Mouse (Mus musculus): ENCODE data around the gene Serpina10. TPM values are rescaled to one million over a fixed set of nuclear protein-coding genes. Genes with fewer than 3 reads are reported as not detected.
"Not testable (repeated sequence)": the region's sequence is repeated elsewhere in the genome, so short reads cannot be mapped to it uniquely, and the experiment has no call there.

Gene Serpina10
- 0.08 TPM in 1 of 2 replicates, not detected in the other for polyA plus RNA-seq (2014; fragmentation: Nextera tagmentation; extraction: Ambion mirVana)

GRCm38 (mm10) chr12:103631203-103631612 is at the start of gene Serpina10:
Serpina10 (minus strand) TSS chr12:103631444.
- WGBS = 57% methylated on average over 3 of the region's 3 CpGs

DNA sequence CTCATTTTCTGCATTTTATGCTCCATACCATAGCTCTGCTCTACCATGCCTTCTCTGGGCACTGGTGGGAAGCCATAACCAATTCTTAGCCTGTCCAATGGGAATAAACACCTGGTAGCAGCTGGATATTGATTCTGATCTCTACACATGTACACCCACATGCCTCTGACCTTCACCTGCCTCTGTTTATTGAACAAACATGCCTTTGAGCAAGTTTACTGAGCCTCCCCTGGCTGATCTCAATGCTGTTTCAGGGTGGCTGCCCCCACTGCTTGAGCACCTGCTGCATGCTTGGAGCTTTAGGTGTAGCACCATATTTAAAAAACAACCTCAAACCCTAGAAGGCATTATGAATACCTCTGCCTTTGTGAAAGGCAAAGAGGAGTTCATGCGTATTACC is 48.6 kb upstream of the Serpina10 start:
- H3K4me1 ChIP-seq (ENCODE audit: control insufficient read depth, insufficient read depth, low read length); H3K4me2 ChIP-seq (ENCODE audit: low read depth); H3K27me3 ChIP-seq (ENCODE audit: control insufficient read depth, insufficient read depth, low read length); DNase-seq (ENCODE audit: low spot score); H3K36me3 ChIP-seq (ENCODE audit: control insufficient read depth, insufficient read depth, low read length); H3K27ac ChIP-seq (ENCODE audit: low read depth, low read length); H3K9me3 ChIP-seq (ENCODE audit: control insufficient read depth, low read length); ATAC-seq (ENCODE audit: insufficient read depth, low FRiP score, low TSS enrichment); H3K9ac ChIP-seq (ENCODE audit: low read length); H3K4me3 ChIP-seq (ENCODE audit: low read depth, low read length): not testable (repeated sequence)
- 100% methylated on average over 1 of the region's 1 CpGs for WGBS

More at GRCm38 (mm10) chr12:103631203-103631612, at the start of gene Serpina10:
- no peak for ATAC-seq (ENCODE audit: insufficient read depth, low FRiP score, low TSS enrichment)
- DNase-seq (ENCODE audit: low spot score) = no peak
- Histone ChIP-seq H3K4me2 (ENCODE audit: low read depth) (no peak within 1 kb of the TSS), H3K9me3 (ENCODE audit: control insufficient read depth, low read length) (no peaks in the 10 kb centered on the region), H3K4me1 (ENCODE audit: control insufficient read depth, insufficient read depth, low read length) (no peaks in the 10 kb centered on the region), H3K27ac (ENCODE audit: low read depth, low read length) (no peak within 1 kb of the TSS), H3K27me3 (ENCODE audit: control insufficient read depth, insufficient read depth, low read length) (no peaks in the 10 kb centered on the region), H3K9ac (ENCODE audit: low read length) (no peak within 1 kb of the TSS), H3K36me3 (ENCODE audit: control insufficient read depth, insufficient read depth, low read length) (no peaks in the 10 kb centered on the region), H3K4me3 (ENCODE audit: low read depth, low read length) (no peak within 1 kb of the TSS)

- ATAC-seq (ENCODE audit: insufficient read depth, low FRiP score, low TSS enrichment) = no peak
- 94% methylated on average over 1 of the region's 1 CpGs for WGBS
- Histone ChIP-seq H3K27ac (ENCODE audit: low read depth, low read length) (no peak within 1 kb of the TSS), H3K9ac (ENCODE audit: low read length) (no peak within 1 kb of the TSS), H3K4me3 (ENCODE audit: low read depth, low read length) (no peak within 1 kb of the TSS), H3K27me3 (ENCODE audit: control insufficient read depth, insufficient read depth, low read length) (no peaks in the 10 kb centered on the region), H3K4me1 (ENCODE audit: control insufficient read depth, insufficient read depth, low read length) (no peaks in the 10 kb centered on the region), H3K4me2 (ENCODE audit: low read depth) (no peak within 1 kb of the TSS), H3K9me3 (ENCODE audit: control insufficient read depth, low read length) (no peaks in the 10 kb centered on the region), H3K36me3 (ENCODE audit: control insufficient read depth, insufficient read depth, low read length) (no peaks in the 10 kb centered on the region)
- no peak for DNase-seq (ENCODE audit: low spot score)
Measured at GRCm38 (mm10) chr12:103676039-103676438, 44.8 kb upstream of the Serpina10 start, which contains the start of gene Serpina16. Serpina16 (minus strand) TSS chr12:103676139.

DNA sequence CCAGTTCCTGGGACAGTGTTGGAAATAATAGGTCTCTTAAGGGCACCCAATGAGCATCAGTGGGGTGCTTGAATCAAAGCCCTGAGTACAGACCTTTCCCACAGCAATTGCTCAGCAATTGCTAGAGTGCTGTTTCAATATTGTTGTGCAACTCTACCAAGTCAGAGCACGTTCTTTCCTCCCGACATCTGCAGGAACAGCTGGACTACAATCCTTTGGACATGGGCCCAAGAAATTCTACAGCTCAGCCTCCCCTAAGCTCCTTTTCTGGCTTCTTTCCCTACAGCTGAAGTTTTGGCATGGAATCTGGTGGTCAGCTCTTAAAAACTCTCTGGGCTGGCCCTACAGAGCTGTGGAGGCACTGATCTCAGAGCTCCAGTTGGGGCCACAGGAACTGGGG is 41.9 kb upstream of the Serpina10 start:
- H3K9ac ChIP-seq (ENCODE audit: low read length) = no peak overlapping the region
- H3K27ac ChIP-seq (ENCODE audit: low read depth, low read length) = no peak overlapping the region
- no peak overlapping the region for H3K4me2 ChIP-seq (ENCODE audit: low read depth)
- no peaks in the 10 kb centered on the region for H3K27me3 ChIP-seq (ENCODE audit: control insufficient read depth, insufficient read depth, low read length)
- 98% methylated on average over 2 of the region's 2 CpGs for WGBS
- H3K36me3 ChIP-seq (ENCODE audit: control insufficient read depth, insufficient read depth, low read length) = no peaks in the 10 kb centered on the region
- H3K4me1 ChIP-seq (ENCODE audit: control insufficient read depth, insufficient read depth, low read length) = no peaks in the 10 kb centered on the region
- no peak for ATAC-seq (ENCODE audit: insufficient read depth, low FRiP score, low TSS enrichment)
- H3K9me3 ChIP-seq (ENCODE audit: control insufficient read depth, low read length) = no peaks in the 10 kb centered on the region
- no peak overlapping the region for H3K4me3 ChIP-seq (ENCODE audit: low read depth, low read length)
- no peak for DNase-seq (ENCODE audit: low spot score)

- WGBS = 85% methylated on average over 3 of the region's 3 CpGs
- Histone ChIP-seq H3K9ac (ENCODE audit: low read length) (no peak overlapping the region), H3K27me3 (ENCODE audit: control insufficient read depth, insufficient read depth, low read length) (no peaks in the 10 kb centered on the region), H3K9me3 (ENCODE audit: control insufficient read depth, low read length) (no peaks in the 10 kb centered on the region), H3K27ac (ENCODE audit: low read depth, low read length) (no peak overlapping the region), H3K4me2 (ENCODE audit: low read depth) (no peak overlapping the region), H3K4me3 (ENCODE audit: low read depth, low read length) (no peak overlapping the region), H3K36me3 (ENCODE audit: control insufficient read depth, insufficient read depth, low read length) (no peaks in the 10 kb centered on the region), H3K4me1 (ENCODE audit: control insufficient read depth, insufficient read depth, low read length) (no peaks in the 10 kb centered on the region)
- DNase-seq (ENCODE audit: low spot score) = no peak
- no peak for ATAC-seq (ENCODE audit: insufficient read depth, low FRiP score, low TSS enrichment)
Measured at GRCm38 (mm10) chr12:103671483-103671882, 40.2 kb upstream of the Serpina10 start.

GRCm38 (mm10) chr12:103670964-103671363 is 39.7 kb upstream of the Serpina10 start:
- H3K9ac ChIP-seq (ENCODE audit: low read length) = no peak overlapping the region
- H3K27ac ChIP-seq (ENCODE audit: low read depth, low read length) = no peak overlapping the region
- ATAC-seq (ENCODE audit: insufficient read depth, low FRiP score, low TSS enrichment) (no peak), DNase-seq (ENCODE audit: low spot score) (no peak)
- H3K4me2 ChIP-seq (ENCODE audit: low read depth) = no peak overlapping the region
- H3K27me3 ChIP-seq (ENCODE audit: control insufficient read depth, insufficient read depth, low read length) = no peaks in the 10 kb centered on the region
- H3K4me1 ChIP-seq (ENCODE audit: control insufficient read depth, insufficient read depth, low read length) = no peaks in the 10 kb centered on the region
- no peak overlapping the region for H3K4me3 ChIP-seq (ENCODE audit: low read depth, low read length)
- WGBS = 83% methylated on average over 2 of the region's 2 CpGs
- H3K36me3 ChIP-seq (ENCODE audit: control insufficient read depth, insufficient read depth, low read length) = no peaks in the 10 kb centered on the region
- no peaks in the 10 kb centered on the region for H3K9me3 ChIP-seq (ENCODE audit: control insufficient read depth, low read length)

- Histone ChIP-seq H3K9ac (ENCODE audit: low read length) (no peak overlapping the region), H3K27ac (ENCODE audit: low read depth, low read length) (no peak overlapping the region), H3K27me3 (ENCODE audit: control insufficient read depth, insufficient read depth, low read length) (no peaks in the 10 kb centered on the region), H3K36me3 (ENCODE audit: control insufficient read depth, insufficient read depth, low read length) (no peaks in the 10 kb centered on the region), H3K4me1 (ENCODE audit: control insufficient read depth, insufficient read depth, low read length) (no peaks in the 10 kb centered on the region), H3K4me3 (ENCODE audit: low read depth, low read length) (no peak overlapping the region), H3K4me2 (ENCODE audit: low read depth) (no peak overlapping the region), H3K9me3 (ENCODE audit: control insufficient read depth, low read length) (no peaks in the 10 kb centered on the region)
- 87% methylated on average over 5 of the region's 5 CpGs for WGBS
- no peak for DNase-seq (ENCODE audit: low spot score)
- no peak for ATAC-seq (ENCODE audit: insufficient read depth, low FRiP score, low TSS enrichment)
Measured at GRCm38 (mm10) chr12:103670344-103670743, 39.1 kb upstream of the Serpina10 start.

- no peaks in the 10 kb centered on the region for H3K9me3 ChIP-seq (ENCODE audit: control insufficient read depth, low read length)
- no peak overlapping the region for H3K4me2 ChIP-seq (ENCODE audit: low read depth)
- no peak overlapping the region for H3K9ac ChIP-seq (ENCODE audit: low read length)
- H3K4me1 ChIP-seq (ENCODE audit: control insufficient read depth, insufficient read depth, low read length) = no peaks in the 10 kb centered on the region
- H3K36me3 ChIP-seq (ENCODE audit: control insufficient read depth, insufficient read depth, low read length) = no peaks in the 10 kb centered on the region
- WGBS = 94% methylated on average over 3 of the region's 3 CpGs
- ATAC-seq (ENCODE audit: insufficient read depth, low FRiP score, low TSS enrichment) (no peak), DNase-seq (ENCODE audit: low spot score) (no peak)
- H3K4me3 ChIP-seq (ENCODE audit: low read depth, low read length) = no peak overlapping the region
- H3K27ac ChIP-seq (ENCODE audit: low read depth, low read length) = no peak overlapping the region
- no peaks in the 10 kb centered on the region for H3K27me3 ChIP-seq (ENCODE audit: control insufficient read depth, insufficient read depth, low read length)
Measured at GRCm38 (mm10) chr12:103665286-103665685, 34.0 kb upstream of the Serpina10 start.

GRCm38 (mm10) chr12:103662053-103662452 is 30.8 kb upstream of the Serpina10 start:
- H3K27me3 ChIP-seq (ENCODE audit: control insufficient read depth, insufficient read depth, low read length); H3K4me1 ChIP-seq (ENCODE audit: control insufficient read depth, insufficient read depth, low read length); H3K9ac ChIP-seq (ENCODE audit: low read length); H3K4me2 ChIP-seq (ENCODE audit: low read depth); H3K4me3 ChIP-seq (ENCODE audit: low read depth, low read length); ATAC-seq (ENCODE audit: insufficient read depth, low FRiP score, low TSS enrichment); DNase-seq (ENCODE audit: low spot score); H3K9me3 ChIP-seq (ENCODE audit: control insufficient read depth, low read length); H3K27ac ChIP-seq (ENCODE audit: low read depth, low read length); H3K36me3 ChIP-seq (ENCODE audit: control insufficient read depth, insufficient read depth, low read length): not testable (repeated sequence)

Measured in neural tube, embryonic 11.5 days (tissue).